Mouse (Mus musculus) limb, embryonic 13.5 days (tissue): ENCODE results near the gene Mmp14. TPM values are rescaled to one million over a fixed set of nuclear protein-coding genes. Genes with fewer than 3 reads are reported as not detected.
A peak's percentile ranks its signal among the peaks of the same experiment; 100 is the strongest.

Source experiments
- ATAC-seq: fragments of 200-750 bp; cut with Nextera tagmentation; 2 replicates; pipeline ENCODE4 v1.8.0; 2017; ENCODE audit warnings: low read depth, moderate number of reproducible peaks, moderate TSS enrichment; ENCODE audit not compliant: low FRiP score
- H3K27ac ChIP-seq: fragments of 300-500 bp; sonication (generic); 2 replicates; pipeline ENCODE4 v1.5.1; 2015; ENCODE audit warnings: inconsistent platforms, mild to moderate bottlenecking, moderate library complexity
- H3K27me3 ChIP-seq: fragments of 300-500 bp; sonication (generic); 2 replicates; pipeline ENCODE4 v1.6.1; 2015; ENCODE audit warnings: mild to moderate bottlenecking, inconsistent platforms
- H3K36me3 ChIP-seq: fragments of 300-500 bp; sonication (generic); 2 replicates; pipeline ENCODE4 v1.6.1; 2015; ENCODE audit warnings: inconsistent platforms, mild to moderate bottlenecking, moderate library complexity
- H3K4me1 ChIP-seq: fragments of 300-500 bp; sonication (generic); 2 replicates; pipeline ENCODE4 v1.6.1; 2015; ENCODE audit warnings: inconsistent platforms
- H3K4me2 ChIP-seq: fragments of 300-500 bp; sonication (generic); replicated peaks from 2 replicates; pipeline ENCODE4 v1.6.1; 2015; ENCODE audit warnings: inconsistent platforms, mild to moderate bottlenecking, moderate library complexity
- H3K4me3 ChIP-seq: fragments of 300-500 bp; sonication (generic); 2 replicates; pipeline ENCODE4 v1.5.1; 2015; ENCODE audit warnings: moderate library complexity, mild to moderate bottlenecking, inconsistent platforms
- H3K9ac ChIP-seq: fragments of 300-500 bp; sonication (generic); 2 replicates; pipeline ENCODE4 v1.6.1; 2015; ENCODE audit warnings: mild to moderate bottlenecking, inconsistent platforms
- H3K9me3 ChIP-seq: fragments of 300-500 bp; sonication (generic); 2 replicates; pipeline ENCODE4 v1.6.1; 2016; ENCODE audit warnings: inconsistent platforms
- WGBS: fragments of 180-500 bp; shearing (Covaris S2); methylation state at CpG from one replicate; pipeline ENCODE4 v1.1.7; 2015; 5-methylcytosine and 5-hydroxymethylcytosine counted together
- polyA plus RNA-seq: library from polyadenylated mRNA; unstranded; fragments of >200 nt; fragmentation: Nextera tagmentation; extraction: Ambion mirVana; gene quantifications from 2 replicates; pipeline ENCODE4 v1.2.1, GENCODE M21; 2015

Gene Mmp14
- polyA plus RNA-seq, 1 experiment from 2014 or later = 204 TPM

- Histone ChIP-seq H3K9me3 (no peaks in the 10 kb centered on the region), H3K4me3 (no peak overlapping the region), H3K4me1 (peaks cover 19% of the 10 kb centered on the region), H3K4me2 (peak overlapping the region; percentile 38; the same call in 1 of the 2 replicates), H3K27me3 (no peaks in the 10 kb centered on the region), H3K9ac (no peak overlapping the region), H3K27ac (peak overlapping the region; percentile 87), H3K36me3 (peaks cover 53% of the 10 kb centered on the region)
- 78% methylated on average over 3 of the region's 3 CpGs for WGBS
- ATAC-seq = no peak; the same call in 1 of the 2 replicates
Measured at GRCm38 (mm10) chr14:54442548-54442947, 11.1 kb downstream of the Mmp14 start.

DNA sequence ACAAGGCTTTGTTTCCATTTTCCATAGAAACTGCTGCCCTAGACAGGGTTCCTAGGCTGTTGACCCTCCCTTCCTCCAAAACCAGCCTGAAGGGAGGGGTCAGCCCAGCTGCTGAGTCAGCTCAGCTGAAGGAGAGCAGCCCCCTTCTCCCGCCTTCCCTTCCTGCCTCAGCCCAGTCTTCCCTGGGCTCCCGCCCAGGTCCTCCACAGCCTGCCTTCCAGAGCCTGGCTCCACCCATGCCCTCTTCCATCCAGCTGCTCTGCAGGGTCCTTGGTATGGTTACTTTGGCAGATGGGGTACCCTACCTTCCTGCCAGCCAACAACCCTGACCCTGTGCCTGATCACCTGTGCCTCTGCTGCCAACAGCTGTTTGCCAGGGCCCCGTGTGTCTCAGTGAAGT, 11.8 kb downstream of the Mmp14 start:
- H3K9ac ChIP-seq = peak overlapping the region; percentile 31; the same call in 1 of the 2 replicates
- peak overlapping the region; percentile 87 for H3K27ac ChIP-seq
- peak overlapping the region; percentile 38 for H3K4me2 ChIP-seq
- ATAC-seq = peak; percentile 88
- H3K36me3 ChIP-seq = peaks cover 48% of the 10 kb centered on the region
- WGBS = 10% methylated on average over 3 of the region's 3 CpGs
- H3K4me1 ChIP-seq = peaks cover 19% of the 10 kb centered on the region
- no peaks in the 10 kb centered on the region for H3K9me3 ChIP-seq
- H3K4me3 ChIP-seq = no peak overlapping the region
- no peaks in the 10 kb centered on the region for H3K27me3 ChIP-seq

DNA sequence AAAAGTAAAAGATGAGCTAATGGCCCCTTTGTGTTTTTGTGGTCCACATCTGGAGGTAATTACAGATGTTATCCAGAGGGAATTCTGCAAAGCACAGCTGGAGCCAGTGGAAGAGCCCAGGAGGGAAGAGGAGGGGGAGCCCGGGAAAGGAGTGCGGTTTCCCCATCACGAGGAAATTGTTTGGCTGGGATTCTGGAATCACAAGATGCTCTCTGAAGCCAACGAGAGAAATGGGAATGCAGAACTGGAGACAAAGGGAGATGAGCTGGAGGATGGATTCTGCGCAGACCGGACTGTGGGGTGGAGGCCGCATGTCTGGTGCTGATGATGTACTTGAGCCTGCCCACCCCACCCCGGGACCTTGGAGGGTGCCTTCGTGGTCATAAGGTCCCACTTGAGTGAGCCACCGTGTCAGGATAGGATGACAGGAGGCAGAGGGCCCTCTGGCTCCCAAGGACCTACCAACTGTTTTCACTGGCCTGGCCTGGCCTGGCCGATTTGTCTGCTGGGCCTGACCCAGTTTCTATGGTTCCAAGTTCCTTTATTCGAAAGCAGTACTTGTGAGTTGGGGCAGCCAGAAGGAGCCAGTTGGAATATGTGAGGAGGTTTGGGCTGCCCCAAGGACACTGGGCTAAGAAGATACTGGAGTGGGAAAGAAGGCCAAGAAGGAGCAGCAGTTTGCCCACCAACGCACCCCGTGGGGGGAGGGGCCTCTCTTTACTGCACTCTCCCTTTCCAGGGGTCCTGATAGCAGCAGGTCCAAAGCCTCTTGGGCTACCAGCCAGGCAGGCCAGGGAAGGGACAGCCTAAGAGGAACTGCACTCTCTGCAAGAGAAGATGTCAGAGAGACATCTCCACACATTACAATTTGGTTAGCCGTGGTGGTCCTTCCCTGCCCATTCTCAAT, 12.6 kb downstream of the Mmp14 start:
- Histone ChIP-seq H3K9me3 (no peaks in the 10 kb centered on the region), H3K9ac (peak overlapping the region; percentile 31; the same call in 1 of the 2 replicates), H3K4me2 (peak overlapping the region; percentile 38; the same call in 1 of the 2 replicates), H3K36me3 (peaks cover 41% of the 10 kb centered on the region), H3K27me3 (no peaks in the 10 kb centered on the region), H3K4me3 (no peak overlapping the region), H3K27ac (peak overlapping the region; percentile 87), H3K4me1 (peaks cover 23% of the 10 kb centered on the region)
- ATAC-seq = peak; percentile 62
- 48% methylated on average over 15 of the region's 15 CpGs for WGBS

- no peak overlapping the region for H3K27ac ChIP-seq
- no peak overlapping the region for H3K9ac ChIP-seq
- peaks cover 25% of the 10 kb centered on the region for H3K36me3 ChIP-seq
- peaks cover 23% of the 10 kb centered on the region for H3K4me1 ChIP-seq
- H3K4me2 ChIP-seq = no peak overlapping the region
- 62% methylated on average over 3 of the region's 3 CpGs for WGBS
- no peaks in the 10 kb centered on the region for H3K9me3 ChIP-seq
- no peaks in the 10 kb centered on the region for H3K27me3 ChIP-seq
- H3K4me3 ChIP-seq = no peak overlapping the region
- ATAC-seq = no peak
Measured at GRCm38 (mm10) chr14:54445476-54445875, 14.1 kb downstream of the Mmp14 start.

DNA sequence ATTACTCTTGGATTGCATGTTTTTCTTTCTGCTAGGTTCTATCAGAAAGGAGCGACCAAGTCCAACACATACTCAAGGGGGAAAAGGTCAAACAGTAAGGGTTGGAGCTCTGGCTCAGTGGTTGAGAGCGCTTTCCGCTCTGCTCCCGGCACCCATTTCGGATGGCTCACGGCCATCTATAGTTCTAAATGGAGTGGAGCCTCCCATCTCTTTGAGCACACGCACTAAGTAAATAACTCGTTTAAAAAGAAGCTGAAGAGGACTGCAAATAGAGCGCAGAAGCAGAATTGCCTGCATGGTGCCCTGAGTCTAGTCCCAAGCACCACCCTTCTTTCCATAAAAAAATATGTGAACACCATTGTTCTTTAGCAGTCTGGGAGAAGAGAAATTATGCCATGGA, 22.2 kb downstream of the Mmp14 start:
- Histone ChIP-seq H3K27me3 (no peaks in the 10 kb centered on the region), H3K9ac (no peak overlapping the region), H3K4me1 (peaks cover 4% of the 10 kb centered on the region; the same call in 1 of the 2 replicates), H3K36me3 (no peaks in the 10 kb centered on the region), H3K4me3 (no peak overlapping the region), H3K4me2 (no peak overlapping the region), H3K27ac (no peak overlapping the region), H3K9me3 (no peaks in the 10 kb centered on the region)
- no peak for ATAC-seq
- 91% methylated on average over 9 of the region's 9 CpGs for WGBS

- ATAC-seq = no peak
- Histone ChIP-seq H3K27me3 (no peaks in the 10 kb centered on the region), H3K27ac (no peak overlapping the region), H3K4me1 (no peaks in the 10 kb centered on the region), H3K4me3 (no peak overlapping the region), H3K9ac (no peak overlapping the region), H3K4me2 (no peak overlapping the region), H3K9me3 (no peaks in the 10 kb centered on the region), H3K36me3 (no peaks in the 10 kb centered on the region)
- 84% methylated on average over 11 of the region's 11 CpGs for WGBS
Measured at GRCm38 (mm10) chr14:54454669-54455528, 23.5 kb downstream of the Mmp14 start.

GRCm38 (mm10) chr14:54457907-54458569, 26.6 kb downstream of the Mmp14 start:
- Histone ChIP-seq H3K27ac (no peak overlapping the region), H3K27me3 (no peaks in the 10 kb centered on the region), H3K9ac (no peak overlapping the region), H3K4me1 (no peaks in the 10 kb centered on the region), H3K36me3 (no peaks in the 10 kb centered on the region), H3K4me2 (no peak overlapping the region), H3K9me3 (no peaks in the 10 kb centered on the region), H3K4me3 (no peak overlapping the region)
- 86% methylated on average over 14 of the region's 14 CpGs for WGBS
- no peak for ATAC-seq

GRCm38 (mm10) chr14:54462146-54462545, 30.7 kb downstream of the Mmp14 start:
- 67% methylated on average over 4 of the region's 4 CpGs for WGBS
- Histone ChIP-seq H3K4me1 (peaks cover 14% of the 10 kb centered on the region; the same call in 1 of the 2 replicates), H3K27me3 (no peaks in the 10 kb centered on the region), H3K27ac (no peak overlapping the region), H3K9ac (no peak overlapping the region), H3K4me3 (no peak overlapping the region), H3K36me3 (peaks cover 13% of the 10 kb centered on the region), H3K9me3 (no peaks in the 10 kb centered on the region), H3K4me2 (no peak overlapping the region)
- no peak for ATAC-seq

GRCm38 (mm10) chr14:54463108-54463958, 31.9 kb downstream of the Mmp14 start:
- Histone ChIP-seq H3K36me3 (peaks cover 25% of the 10 kb centered on the region), H3K4me2 (peak overlapping the region; percentile 79), H3K4me3 (peak overlapping the region; percentile 82), H3K4me1 (peaks cover 14% of the 10 kb centered on the region; the same call in 1 of the 2 replicates), H3K27me3 (no peaks in the 10 kb centered on the region), H3K9me3 (no peaks in the 10 kb centered on the region), H3K9ac (peak overlapping the region; percentile 82), H3K27ac (no peak overlapping the region)
- no peak for ATAC-seq
- WGBS = 14% methylated on average over 12 of the region's 12 CpGs

DNA sequence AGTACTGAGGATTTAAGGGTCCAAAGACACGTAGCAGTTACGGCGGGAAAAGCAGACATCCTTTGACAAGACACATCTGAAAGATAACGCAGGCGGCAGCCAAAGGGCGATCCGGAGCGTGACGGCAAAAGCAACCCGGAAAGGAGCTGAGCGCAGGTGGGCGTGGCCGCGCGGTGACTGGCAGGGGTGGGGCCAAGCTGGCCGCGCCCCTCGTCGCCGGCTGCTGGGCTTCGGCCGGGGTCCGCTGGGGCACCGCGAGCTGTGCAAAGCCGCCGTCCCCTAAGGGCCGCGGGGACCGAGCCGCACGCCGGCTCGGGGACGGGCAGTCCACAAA, 32.5 kb downstream of the Mmp14 start, which contains the start of gene Lrp10:
TSS of gene Lrp10 (plus strand) at position 179 of the 334 bp plus-strand sequence.
- H3K27ac ChIP-seq = peak within 1 kb of the TSS; percentile 65
- H3K9ac ChIP-seq = peak within 1 kb of the TSS; percentile 82
- H3K36me3 ChIP-seq = peaks cover 31% of the 10 kb centered on the region
- H3K4me3 ChIP-seq = peak within 1 kb of the TSS; percentile 82
- peak within 1 kb of the TSS; percentile 79 for H3K4me2 ChIP-seq
- peak; percentile 90 for ATAC-seq
- no peaks in the 10 kb centered on the region for H3K27me3 ChIP-seq
- WGBS = under 1% methylated on average over 35 of the region's 35 CpGs
- H3K4me1 ChIP-seq = peaks cover 14% of the 10 kb centered on the region; the same call in 1 of the 2 replicates
- H3K9me3 ChIP-seq = no peaks in the 10 kb centered on the region
